Mouse (Mus musculus) neutrophil, adult 83 days (primary cell): ENCODE results near the gene Zfp981. TPM values are rescaled to one million over a fixed set of nuclear protein-coding genes. Genes with fewer than 3 reads are reported as not detected.

Source experiments
- total RNA-seq, 2 experiments: library from RNA; stranded (reverse); gene quantifications; one replicate each; pipeline ENCODE4 v1.2.4; 2023

Gene Zfp981
- total RNA-seq, result under 1 TPM; 0.26 to 0.29 TPM

GRCm38 (mm10) chr4:146501727-146502126, at the start of gene Zfp981:
Gene Zfp981, plus strand, starts transcription at chr4:146502027.

Other genes with a start within 250 kb of the Zfp981 start
- 1 to 10 TPM; 4.3 to 5.4 TPM for gene Zfp992, start 53.0 kb upstream of the Zfp981 start, total RNA-seq
- 1 to 10 TPM; 2.6 to 3.4 TPM for gene Zfp993, start 108.9 kb downstream of the Zfp981 start, total RNA-seq